Comparison of ENCODE assay signal across 22 mouse cellular contexts in the genomic region with DNA sequence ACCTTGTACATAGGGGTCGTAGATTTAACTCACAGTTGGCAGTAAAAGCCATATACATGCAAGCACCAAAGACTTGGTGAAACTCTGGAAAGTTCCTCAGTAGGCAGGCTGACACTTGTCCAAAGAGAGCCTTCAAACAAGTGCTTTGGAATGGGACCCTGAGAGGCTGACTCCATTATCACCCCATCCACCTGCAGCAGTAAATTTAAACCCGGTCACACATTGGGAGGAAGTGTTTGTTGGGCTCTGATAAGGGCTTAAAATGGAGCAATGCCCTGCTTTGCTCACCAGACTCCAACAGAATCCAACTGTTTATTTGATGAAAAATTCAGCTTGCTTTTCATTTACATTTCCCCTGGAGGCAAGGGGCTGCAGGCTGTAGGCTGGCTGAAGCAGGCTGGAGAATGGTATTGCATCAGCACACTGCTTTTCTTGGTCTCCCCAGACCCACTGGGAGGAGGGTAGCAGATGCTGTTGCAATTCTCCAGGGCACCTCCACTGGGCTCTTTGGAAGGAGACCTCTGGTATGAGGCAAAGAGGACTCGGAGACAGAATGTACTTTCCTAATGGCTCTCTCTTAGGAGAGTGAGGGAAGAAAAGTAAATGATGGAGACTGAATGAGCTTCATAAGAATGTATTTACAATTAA.
A peak's percentile ranks its signal among the peaks of the same experiment; 100 is the strongest.
DNase-seq lines count a peak whose midpoint lies in the region; ATAC-seq lines count a peak whose summit lies in the region.
"Had no signal": no experiment of that assay in that cellular context is flagged by ENCODE, and none has a peak within 500 bp of the region (broad histone marks: within the 10 kb centered on the region; RNA-seq: fewer than 3 reads in every experiment).

No protein-coding gene starts in this region.

- DNase-seq in c-Kit-positive CD71-negative TER-119-negative erythroid progenitor cells, embryonic 14.5 days (ENCODE audit: low read depth): peak; percentile 3
- DNase-seq in layer of hippocampus, postnatal 14 days (ENCODE audit: low spot score in 2 of 2): no peak
- no peak for DNase-seq in lung, postnatal 4 days
- DNase-seq in cerebellum, adult 11-12 months: no peak
- DNase-seq: adrenal gland, postnatal 36 days; cerebellum, adult 9-11 months; gastrocnemius, postnatal 14 days; heart, postnatal 14 days; kidney, postnatal 36 days; lung, embryonic 14.5 days; right cerebral cortex, postnatal 4 days had no signal

- H3K27me3 ChIP-seq in midbrain, embryonic 16.5 days (ENCODE audit: control insufficient read depth, insufficient read depth, low read depth, low read length): no peaks in the 10 kb centered on the region
- H3K27me3 ChIP-seq in midbrain, embryonic 13.5 days: no peaks in the 10 kb centered on the region
- no peaks in the 10 kb centered on the region for H3K27me3 ChIP-seq in liver, embryonic 12.5 days (replicated peaks)
- H3K27me3 ChIP-seq: embryonic facial prominence, embryonic 12.5 days; forebrain, embryonic 13.5 days had no signal

- no peak overlapping the region for H3K9ac ChIP-seq in midbrain, embryonic 16.5 days (ENCODE audit: low read depth, low read length)
- no peak overlapping the region for H3K9ac ChIP-seq in midbrain, embryonic 13.5 days (replicated peaks)
- H3K9ac ChIP-seq in liver, embryonic 12.5 days: no peak overlapping the region
- H3K9ac ChIP-seq: embryonic facial prominence, embryonic 12.5 days; forebrain, embryonic 13.5 days; hindbrain, embryonic 14.5 days; lung, embryonic 14.5 days had no signal

- 70% methylated on average over 3 of the region's 3 CpGs for WGBS in midbrain, embryonic 16.5 days
- WGBS in midbrain, embryonic 13.5 days: 85% methylated on average over 3 of the region's 3 CpGs
- WGBS in liver, embryonic 12.5 days (ENCODE audit: insufficient replicate concordance): 35% methylated on average over 3 of the region's 3 CpGs

- 0 out of 2 replicates have a peak, but pooled peaks have one; percentile 39 for ATAC-seq in midbrain, embryonic 16.5 days
- ATAC-seq in midbrain, embryonic 13.5 days: no peak
- ATAC-seq in liver, embryonic 12.5 days: peak; percentile 72
- ATAC-seq: activated CD4-positive, CD25-positive, alpha-beta regulatory T cell, adult 4 months; forebrain, embryonic 13.5 days had no signal

- H3K4me3 ChIP-seq in midbrain, embryonic 16.5 days (ENCODE audit: low read depth, low read length): no peak overlapping the region
- H3K4me3 ChIP-seq in midbrain, embryonic 13.5 days (replicated peaks): no peak overlapping the region
- no peak overlapping the region for H3K4me3 ChIP-seq in liver, embryonic 12.5 days
- H3K4me3 ChIP-seq: embryonic facial prominence, embryonic 12.5 days; erythroblast, embryonic 14.5 days; forebrain, embryonic 13.5 days had no signal

- H3K36me3 ChIP-seq in midbrain, embryonic 16.5 days (ENCODE audit: control insufficient read depth, insufficient read depth, low read length): no peaks in the 10 kb centered on the region
- H3K36me3 ChIP-seq in midbrain, embryonic 13.5 days: no peaks in the 10 kb centered on the region
- no peaks in the 10 kb centered on the region for H3K36me3 ChIP-seq in liver, embryonic 12.5 days
- H3K36me3 ChIP-seq: embryonic facial prominence, embryonic 12.5 days had no signal

- no peaks in the 10 kb centered on the region for H3K9me3 ChIP-seq in midbrain, embryonic 16.5 days (replicated peaks; ENCODE audit: control insufficient read depth, low read length, poor library complexity, severe bottlenecking)
- H3K9me3 ChIP-seq in midbrain, embryonic 13.5 days: no peaks in the 10 kb centered on the region
- no peaks in the 10 kb centered on the region for H3K9me3 ChIP-seq in liver, embryonic 12.5 days (replicated peaks)
- H3K9me3 ChIP-seq: embryonic facial prominence, embryonic 12.5 days; forebrain, embryonic 13.5 days had no signal

- H3K27ac ChIP-seq in midbrain, embryonic 16.5 days (ENCODE audit: low read length): no peak overlapping the region
- H3K27ac ChIP-seq in midbrain, embryonic 13.5 days: no peak overlapping the region
- no peak overlapping the region for H3K27ac ChIP-seq in liver, embryonic 12.5 days
- H3K27ac ChIP-seq: embryonic facial prominence, embryonic 12.5 days; forebrain, embryonic 13.5 days; hindbrain, embryonic 14.5 days; macrophage; stomach, postnatal 0 days had no signal

- peaks cover 2% of the 10 kb centered on the region; the same call in 1 of the 2 replicates for H3K4me1 ChIP-seq in midbrain, embryonic 16.5 days (ENCODE audit: control insufficient read depth, insufficient read depth, low read length)
- no peaks in the 10 kb centered on the region for H3K4me1 ChIP-seq in midbrain, embryonic 13.5 days (replicated peaks)
- H3K4me1 ChIP-seq in liver, embryonic 12.5 days: peaks cover 18% of the 10 kb centered on the region
- H3K4me1 ChIP-seq: embryonic facial prominence, embryonic 12.5 days; forebrain, embryonic 13.5 days had no signal

- H3K4me2 ChIP-seq in midbrain, embryonic 16.5 days (ENCODE audit: low read length): no peak overlapping the region
- no peak overlapping the region for H3K4me2 ChIP-seq in midbrain, embryonic 13.5 days (replicated peaks)
- peak overlapping the region; percentile 11; the same call in 1 of the 2 replicates for H3K4me2 ChIP-seq in liver, embryonic 12.5 days
- H3K4me2 ChIP-seq: embryonic facial prominence, embryonic 12.5 days; forebrain, embryonic 13.5 days; heart, embryonic 11.5 days; hindbrain, embryonic 14.5 days; lung, embryonic 14.5 days had no signal
